Mouse (Mus musculus): ENCODE data around the gene Syt17.

DNA sequence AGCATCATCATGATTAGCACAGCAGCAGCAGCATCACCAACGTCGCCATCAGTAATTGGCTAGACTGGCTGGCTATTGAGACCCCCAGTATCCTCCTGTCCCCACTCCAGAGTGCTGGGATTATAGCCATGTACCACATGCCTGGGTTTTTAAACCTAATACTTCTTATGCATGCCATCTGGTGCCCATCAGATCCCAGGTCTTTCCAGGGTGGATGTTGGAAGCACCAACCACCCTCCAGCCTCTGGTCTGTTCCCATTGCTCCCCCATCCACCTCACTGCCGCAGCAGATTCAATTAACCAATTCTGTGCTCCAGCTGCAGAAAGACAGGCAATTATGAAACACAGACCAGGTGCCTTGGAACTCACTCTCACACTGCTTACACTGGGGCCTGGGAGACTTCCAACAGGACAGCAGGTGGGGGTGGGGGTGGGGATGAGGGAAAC lies 45.4 kb downstream of the Syt17 start:
- TF ChIP-seq CTCF (IDR thresholded peaks at IDR 0.05; ENCODE audit: low read depth, low read length) (no peak), GATA1 (IDR thresholded peaks at IDR 0.05; ENCODE audit: borderline replicate concordance, low read length) (no peak), TAL1 (conservative IDR thresholded peaks at IDR 0.05; ENCODE audit: low read depth, low read length) (no peak)

Data from G1E (cell line).